Mouse (Mus musculus) T-helper 2 cell (primary cell): ENCODE measurements around the gene Tmod2.
"Not testable (repeated sequence)": the region's sequence is repeated elsewhere in the genome, so short reads cannot be mapped to it uniquely, and the experiment has no call there.

Experiments
- in situ Hi-C: fragments of 300-600 bp; cut with MboI, MseI; formaldehyde crosslinking; loops from one replicate; pipeline ENCODE4 v1.15.1; 2025; ENCODE audit warnings: high pct_unique_total_duplicates

The Tmod2 gene

GRCm38 (mm10) chr9:75610571-75611493, at the start of gene Tmod2:
Gene Tmod2, minus strand, starts transcription at chr9:75611325.
- in situ Hi-C loops: no loop called here

GRCm38 (mm10) chr9:75660917-75661316, 49.8 kb upstream of the Tmod2 start:
- in situ Hi-C loops: loop anchor here (25.0 kb wide), 1 partner anchor 1701 kb away; the partner anchor contains the start of gene Mlip

GRCm38 (mm10) chr9:75656456-75656855, 45.3 kb upstream of the Tmod2 start:
- in situ Hi-C loops: loop anchor here (25.0 kb wide), 1 partner anchor 1706 kb away; the partner anchor contains the start of gene Mlip

GRCm38 (mm10) chr9:75653981-75654911, 43.1 kb upstream of the Tmod2 start:
- in situ Hi-C loops: loop anchor here (25.0 kb wide), 1 partner anchor 1708 kb away; the partner anchor contains the start of gene Mlip

GRCm38 (mm10) chr9:75645405-75645804, 34.3 kb upstream of the Tmod2 start:
- in situ Hi-C loops: no loop called here

GRCm38 (mm10) chr9:75634226-75634625, 23.1 kb upstream of the Tmod2 start:
- in situ Hi-C loops: loop anchor here (5.0 kb wide), 1 partner anchor 102 kb away; no protein-coding TSS in a partner anchor

GRCm38 (mm10) chr9:75633603-75634002, 22.5 kb upstream of the Tmod2 start:
- in situ Hi-C loops: loop anchor here (5.0 kb wide), 1 partner anchor 101 kb away; no protein-coding TSS in a partner anchor

- in situ Hi-C loops: loop anchor here (5.0 kb wide), 1 partner anchor 101 kb away; no protein-coding TSS in a partner anchor
Observed at GRCm38 (mm10) chr9:75632902-75633301, 21.8 kb upstream of the Tmod2 start.

- in situ Hi-C loops: loop anchor here (5.0 kb wide), 1 partner anchor 100 kb away; no protein-coding TSS in a partner anchor
Observed at GRCm38 (mm10) chr9:75632111-75632510, 21.0 kb upstream of the Tmod2 start.

GRCm38 (mm10) chr9:75630823-75631454, 19.8 kb upstream of the Tmod2 start:
- in situ Hi-C loops: loop anchor here (5.0 kb wide), 1 partner anchor 99 kb away; no protein-coding TSS in a partner anchor

- in situ Hi-C loops: no loop called here
Observed at GRCm38 (mm10) chr9:75626308-75626604, 15.1 kb upstream of the Tmod2 start.

- in situ Hi-C loops: no loop called here
Observed at GRCm38 (mm10) chr9:75625556-75626307, 14.6 kb upstream of the Tmod2 start, which contains the start of gene Lysmd2. Gene Lysmd2, plus strand, starts transcription at chr9:75625741.

GRCm38 (mm10) chr9:75624983-75625555, 13.9 kb upstream of the Tmod2 start:
- in situ Hi-C loops: no loop called here

- in situ Hi-C loops: no loop called here
Observed at GRCm38 (mm10) chr9:75621428-75621827, 10.3 kb upstream of the Tmod2 start.

GRCm38 (mm10) chr9:75619761-75620160, 8.6 kb upstream of the Tmod2 start:
- in situ Hi-C loops: not testable (repeated sequence)

GRCm38 (mm10) chr9:75618836-75619400, 7.8 kb upstream of the Tmod2 start:
- in situ Hi-C loops: no loop called here

- in situ Hi-C loops: no loop called here
Observed at GRCm38 (mm10) chr9:75616560-75616959, 5.4 kb upstream of the Tmod2 start.

GRCm38 (mm10) chr9:75609965-75610364, 1.2 kb downstream of the Tmod2 start:
- in situ Hi-C loops: no loop called here

GRCm38 (mm10) chr9:75609505-75609904, 1.6 kb downstream of the Tmod2 start:
- in situ Hi-C loops: no loop called here

GRCm38 (mm10) chr9:75607496-75607895, 3.6 kb downstream of the Tmod2 start:
- in situ Hi-C loops: no loop called here
